Mouse (Mus musculus): ENCODE results near the gene Nedd4.

DNA sequence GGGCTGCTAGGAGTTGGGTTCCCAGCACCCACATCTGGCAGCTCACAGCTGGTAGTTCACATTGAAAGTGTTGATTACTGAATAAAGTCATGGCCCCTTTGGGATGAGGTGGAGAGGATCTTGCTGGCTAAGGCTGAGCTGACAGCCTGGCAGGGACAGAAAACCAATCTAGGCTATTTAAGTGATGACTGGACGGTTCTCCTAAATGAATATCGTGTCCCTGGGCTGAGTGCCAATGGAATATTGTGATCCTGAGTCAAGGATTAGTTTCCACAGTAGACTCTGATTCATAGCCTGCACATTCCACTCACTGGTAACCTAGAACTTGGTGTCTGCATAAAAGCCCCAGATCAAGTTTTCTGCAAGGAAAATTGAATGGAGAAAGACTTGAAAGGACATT lies 39.9 kb downstream of the Nedd4 start:
- TF ChIP-seq POLR2A (IDR thresholded peaks at IDR 0.05; ENCODE audit: control insufficient read depth, extremely low read depth, insufficient read depth, low read length, poor library complexity) (no peak), CTCF (IDR thresholded peaks at IDR 0.05; ENCODE audit: borderline replicate concordance, control insufficient read depth, extremely low read depth, insufficient read depth, low read length, poor library complexity) (no peak)
